Mouse (Mus musculus): Measurements from ENCODE around the gene Prdm16.

The Prdm16 gene

DNA sequence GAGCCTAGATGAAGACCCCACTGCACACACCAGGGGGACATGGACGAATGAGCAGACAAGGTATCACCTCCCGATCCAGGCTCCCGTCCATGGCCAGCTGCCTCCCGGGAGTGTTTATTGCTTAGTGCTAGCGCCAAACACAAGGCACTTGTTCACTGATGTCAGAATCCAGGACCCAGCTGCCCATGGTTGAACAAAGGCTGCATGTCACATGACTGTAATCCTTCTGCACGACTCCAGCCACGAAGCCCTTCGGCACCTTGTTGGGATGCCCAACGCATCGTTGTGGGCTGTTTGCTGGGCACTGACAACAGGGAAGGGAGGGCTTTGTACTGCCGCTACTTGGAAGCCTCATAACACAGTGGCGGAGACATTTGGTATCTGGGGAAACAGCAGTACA is 300.9 kb downstream of the Prdm16 start, which contains the start of gene B230104I21Rik:
B230104I21Rik (plus strand) TSS at position 367 of the 400 bp plus-strand sequence.
- DNase-seq (ENCODE audit: low spot score in 2 of 2) = no peak

- peak; percentile 18 to 35 for DNase-seq (ENCODE audit: low spot score in 2 of 2)
Observed at GRCm38 (mm10) chr4:154334699-154335402, 301.8 kb downstream of the Prdm16 start.

GRCm38 (mm10) chr4:154333300-154333699 is 303.4 kb downstream of the Prdm16 start:
- no peak for DNase-seq (ENCODE audit: low spot score in 2 of 2)

DNA sequence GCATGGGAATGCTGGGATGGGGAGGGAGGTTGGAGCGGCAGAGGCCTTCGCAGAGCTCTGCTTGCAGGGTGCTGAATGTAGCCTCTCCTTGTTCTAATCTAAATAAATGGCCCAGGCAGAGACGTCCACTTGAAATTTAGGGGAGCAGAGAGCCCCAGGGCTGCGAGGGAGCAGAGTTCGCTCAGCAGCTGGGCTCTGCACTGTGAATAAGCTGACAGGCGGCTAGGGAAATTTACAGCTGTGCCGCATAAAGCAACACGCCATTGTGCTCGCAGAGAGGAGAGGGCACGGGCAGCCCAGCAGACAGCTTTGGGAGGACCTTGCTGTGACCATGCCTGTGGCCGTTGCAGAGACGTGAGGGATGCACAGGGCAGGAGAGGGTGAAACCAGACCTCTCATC is 305.4 kb downstream of the Prdm16 start:
- no peak for DNase-seq (ENCODE audit: low spot score in 2 of 2)

- no peak for DNase-seq (ENCODE audit: low spot score in 2 of 2)
Observed at GRCm38 (mm10) chr4:154330001-154330400, 306.7 kb downstream of the Prdm16 start.

- DNase-seq (ENCODE audit: low spot score in 2 of 2) = peak in 1 of 2 experiments; percentile 13
Observed at GRCm38 (mm10) chr4:154328836-154329235, 307.8 kb downstream of the Prdm16 start.

DNA sequence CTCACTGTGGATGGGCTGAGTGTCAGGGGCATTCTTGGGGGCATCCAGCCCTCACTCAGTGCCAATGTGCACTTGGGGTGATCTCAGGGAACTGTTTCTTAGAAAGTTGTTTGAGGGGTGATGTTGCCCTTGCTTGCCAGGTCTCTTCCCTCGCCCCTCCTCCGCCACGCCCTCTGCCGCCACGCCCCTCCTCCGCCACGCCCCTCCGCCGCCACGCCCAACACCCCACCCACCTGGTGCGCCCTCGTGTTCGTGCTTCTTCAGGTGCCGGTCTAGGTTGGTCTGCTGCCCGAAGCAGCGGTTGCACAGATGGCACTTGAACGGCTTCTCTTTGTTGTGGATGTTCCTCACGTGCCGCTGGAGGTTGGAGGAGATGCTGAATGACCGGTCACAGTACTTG is 308.2 kb downstream of the Prdm16 start:
- DNase-seq (ENCODE audit: low spot score in 2 of 2) = no peak

- no peak for DNase-seq (ENCODE audit: low spot score in 2 of 2)
Observed at GRCm38 (mm10) chr4:154325410-154325809, 311.3 kb downstream of the Prdm16 start.

- no peak for DNase-seq (ENCODE audit: low spot score in 2 of 2)
Observed at GRCm38 (mm10) chr4:154313622-154313967, 323.1 kb downstream of the Prdm16 start.

GRCm38 (mm10) chr4:154312935-154313621 is 323.6 kb downstream of the Prdm16 start:
- DNase-seq (ENCODE audit: low spot score in 2 of 2) = no peak

DNA sequence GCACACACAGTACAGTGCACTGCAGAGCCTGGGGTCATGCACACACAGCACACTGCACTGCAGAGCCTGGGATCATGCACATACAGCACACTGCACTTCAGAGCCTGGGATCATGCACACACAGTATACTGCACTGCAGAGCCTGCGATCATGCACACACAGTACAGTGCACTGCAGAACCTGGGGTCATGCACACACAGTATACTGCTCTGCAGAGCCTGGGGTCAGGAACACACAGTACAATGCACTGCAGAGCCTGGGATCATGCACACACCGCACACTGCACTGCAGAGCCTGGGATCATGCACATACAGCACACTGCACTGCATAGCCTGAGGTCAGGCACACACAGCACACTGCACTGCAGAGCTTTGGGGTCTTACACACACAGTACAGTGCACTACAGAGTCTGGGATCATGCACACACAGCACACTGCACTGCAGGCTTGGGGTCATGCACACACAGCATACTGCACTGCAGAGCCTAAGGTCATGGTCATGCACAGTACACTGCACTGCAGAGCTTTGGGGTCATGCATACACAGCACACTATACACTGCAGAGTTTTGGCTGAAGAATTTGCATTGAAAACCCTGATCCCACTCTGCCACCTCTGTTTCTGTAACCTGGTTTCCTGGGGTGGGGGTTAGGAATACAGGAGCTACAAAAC is 324.4 kb downstream of the Prdm16 start:
- no peak for DNase-seq (ENCODE audit: low spot score in 2 of 2)

DNA sequence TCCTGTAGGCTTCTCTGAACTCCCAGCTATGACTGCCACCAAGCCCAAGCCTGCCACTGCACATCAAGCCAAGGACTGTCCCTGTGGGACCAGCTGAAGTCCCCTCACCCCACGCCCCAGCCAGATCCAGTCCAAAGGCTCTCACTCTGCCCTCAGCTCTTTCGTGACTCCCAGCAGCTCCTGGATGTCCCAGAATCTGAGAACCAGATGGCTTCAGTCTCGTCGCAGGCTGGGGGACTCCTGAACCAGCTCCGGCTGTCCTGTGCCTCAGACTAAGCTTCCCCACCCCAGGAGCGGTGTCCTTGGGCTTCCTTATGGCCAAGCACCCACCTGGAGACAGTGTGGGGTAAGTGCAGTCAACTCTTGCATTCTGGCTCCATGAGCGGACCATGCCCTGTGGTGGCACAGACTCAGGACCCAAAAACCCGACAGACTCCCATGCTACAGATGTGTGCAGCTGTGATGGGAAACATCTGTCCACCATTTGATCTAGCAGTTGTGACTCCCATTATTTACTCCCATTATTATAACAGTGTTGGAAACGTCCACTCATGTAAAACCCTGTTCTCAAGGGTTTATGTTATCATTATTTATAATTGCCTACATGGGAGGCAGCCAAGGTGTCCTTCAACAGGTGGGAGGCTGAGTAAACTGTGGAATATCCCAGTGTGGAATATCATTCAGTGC is 326.0 kb downstream of the Prdm16 start:
- DNase-seq (ENCODE audit: low spot score in 2 of 2) = no peak

GRCm38 (mm10) chr4:154309131-154309530 is 327.5 kb downstream of the Prdm16 start:
- DNase-seq (ENCODE audit: low spot score in 2 of 2) = no peak

DNA sequence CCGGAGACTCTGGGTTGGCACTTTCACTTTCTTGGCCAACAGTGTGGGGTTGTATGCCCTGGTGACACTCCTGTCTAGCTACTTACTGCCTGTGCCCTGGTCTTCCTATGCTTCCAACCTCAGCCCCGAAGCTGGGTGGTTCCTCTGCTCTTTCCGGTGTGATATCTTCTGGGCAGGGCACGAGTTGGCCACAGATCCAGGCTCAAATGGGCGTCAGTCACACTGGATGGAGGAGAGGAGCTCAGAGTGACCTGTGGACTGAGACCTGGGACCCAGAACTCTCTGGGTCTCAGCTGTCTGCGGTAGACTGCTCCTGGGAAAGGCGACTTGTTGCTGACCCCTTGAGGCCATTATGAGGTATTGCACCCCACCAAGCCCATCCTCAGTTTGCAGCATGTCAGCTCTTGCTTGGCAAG is 335.2 kb downstream of the Prdm16 start, which contains the start of gene Arhgef16:
Arhgef16 (minus strand) TSS at position 211 of the 416 bp plus-strand sequence.
- DNase-seq (ENCODE audit: low spot score in 2 of 2) = no peak

DNA sequence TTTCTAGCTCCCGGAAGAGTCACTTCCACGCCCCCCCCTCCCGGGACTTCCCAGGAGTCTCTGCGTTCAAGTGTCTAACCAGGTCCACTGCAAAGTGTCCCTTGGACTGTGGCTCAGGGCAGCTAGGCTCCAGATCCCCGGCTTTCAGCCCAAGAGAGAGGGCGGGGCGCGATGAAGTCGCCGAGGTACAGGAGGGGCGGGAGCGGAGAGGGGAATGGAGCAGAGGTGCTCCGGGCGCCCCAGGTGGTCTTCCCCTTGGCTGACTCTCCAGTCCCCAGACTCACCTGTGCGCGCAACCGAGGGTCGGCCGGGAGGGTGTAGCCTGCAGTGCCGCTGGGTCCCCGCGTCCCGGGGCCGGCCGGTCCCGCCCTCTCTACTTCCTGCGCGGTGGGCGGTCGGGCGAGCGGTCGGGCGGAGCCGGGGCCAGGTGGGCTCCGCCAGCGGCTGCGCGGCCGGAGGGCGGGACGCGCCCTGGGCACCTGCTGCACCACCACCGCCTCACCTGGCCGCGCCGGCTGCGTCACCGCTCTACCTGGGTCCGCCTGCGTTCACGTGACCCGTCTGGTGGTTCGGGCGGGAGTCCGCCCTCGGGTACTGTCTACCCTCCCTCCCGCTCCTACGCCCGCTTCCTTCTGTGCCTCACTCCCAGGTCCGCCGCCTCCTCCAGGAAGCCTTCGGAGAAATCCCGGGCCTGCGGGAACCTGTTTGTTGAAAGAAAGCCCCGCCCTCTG is 337.0 kb downstream of the Prdm16 start:
- DNase-seq (ENCODE audit: low spot score in 2 of 2) = no peak

DNA sequence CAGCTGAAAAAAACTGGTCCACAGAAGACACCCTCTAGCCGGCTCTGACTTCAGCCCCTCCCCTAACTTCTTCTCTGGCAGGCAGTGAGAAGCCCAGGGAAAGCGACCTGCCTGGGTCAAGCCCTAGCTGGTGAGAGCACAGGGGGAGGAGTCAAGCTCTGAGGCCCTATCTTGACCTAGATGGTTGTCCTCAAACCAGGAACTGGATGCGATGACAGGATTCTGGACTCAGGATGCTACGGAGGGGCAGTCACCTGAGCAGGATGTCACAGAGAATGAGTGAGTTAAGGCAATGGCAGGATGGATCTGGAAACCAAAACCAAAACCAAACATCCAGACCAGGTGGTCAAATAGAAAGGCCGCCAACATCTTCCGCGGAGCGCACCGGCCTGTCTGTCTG is 338.9 kb downstream of the Prdm16 start:
- no peak for DNase-seq (ENCODE audit: low spot score in 2 of 2)

- DNase-seq (ENCODE audit: low spot score in 2 of 2) = no peak
Observed at GRCm38 (mm10) chr4:154294262-154294731, 342.4 kb downstream of the Prdm16 start.

DNA sequence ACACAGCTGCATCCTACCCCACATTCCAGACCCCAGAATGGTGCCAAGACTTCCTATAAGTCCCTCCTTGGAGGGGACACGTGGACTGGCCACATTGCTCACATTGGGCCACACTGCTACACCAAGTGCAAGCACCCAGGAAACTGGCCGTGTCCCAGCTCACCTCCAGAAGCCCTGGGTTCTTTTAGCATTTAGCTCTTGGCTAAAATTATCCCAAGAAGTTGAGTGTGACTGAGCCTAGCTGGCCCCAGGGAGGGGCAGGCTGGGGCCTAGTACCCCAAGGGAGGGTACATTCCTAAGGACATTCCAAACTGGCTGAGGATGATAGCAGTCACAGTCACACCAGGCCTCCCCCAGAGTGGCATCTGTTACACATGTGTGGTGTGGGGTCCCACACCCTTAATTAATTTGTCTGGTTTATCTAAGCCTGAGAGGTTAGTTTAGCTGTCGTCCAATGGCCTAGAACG is 342.9 kb downstream of the Prdm16 start:
- DNase-seq (ENCODE audit: low spot score in 2 of 2) = no peak

DNA sequence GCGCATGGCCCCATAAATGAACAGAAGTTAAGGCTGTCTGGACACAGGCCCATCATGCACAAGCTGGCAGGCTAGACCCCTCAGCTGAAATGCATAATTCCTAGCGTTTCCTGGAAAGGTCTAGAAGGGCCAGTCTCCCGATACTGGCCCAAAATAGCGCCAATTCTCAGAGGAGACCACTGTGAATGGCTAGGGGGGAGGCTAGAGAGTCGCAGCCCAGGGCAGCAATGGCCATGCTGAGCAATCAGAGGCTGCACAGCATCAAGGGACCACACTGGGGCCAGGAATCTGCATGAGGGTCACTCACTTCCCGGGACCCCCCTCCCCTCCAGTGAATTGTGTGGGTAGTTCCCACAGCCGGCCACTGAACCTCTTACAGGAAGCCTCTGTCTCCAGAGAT is 353.0 kb downstream of the Prdm16 start:
- DNase-seq (ENCODE audit: low spot score in 2 of 2) = no peak

DNA sequence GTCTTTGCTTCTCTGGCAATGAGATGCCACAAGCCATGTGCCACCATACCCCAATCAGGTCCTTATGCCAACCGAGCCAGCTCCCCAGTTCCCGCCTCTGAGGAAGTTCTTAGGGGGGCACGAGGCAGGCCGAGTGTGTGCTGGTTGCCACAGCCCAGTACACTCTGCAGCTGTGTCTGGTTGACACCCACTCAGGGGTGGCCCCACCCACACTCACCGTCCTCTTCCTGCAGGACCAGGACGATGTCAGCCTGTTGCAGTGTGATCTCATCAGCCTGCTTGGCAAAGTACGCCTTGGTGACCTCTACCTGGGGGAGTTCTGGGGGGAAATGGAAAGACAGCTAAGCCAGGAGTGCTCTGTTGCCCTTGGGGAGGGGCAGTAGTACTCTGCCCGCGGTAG is 357.2 kb downstream of the Prdm16 start:
- DNase-seq (ENCODE audit: low spot score in 2 of 2) = no peak

DNA sequence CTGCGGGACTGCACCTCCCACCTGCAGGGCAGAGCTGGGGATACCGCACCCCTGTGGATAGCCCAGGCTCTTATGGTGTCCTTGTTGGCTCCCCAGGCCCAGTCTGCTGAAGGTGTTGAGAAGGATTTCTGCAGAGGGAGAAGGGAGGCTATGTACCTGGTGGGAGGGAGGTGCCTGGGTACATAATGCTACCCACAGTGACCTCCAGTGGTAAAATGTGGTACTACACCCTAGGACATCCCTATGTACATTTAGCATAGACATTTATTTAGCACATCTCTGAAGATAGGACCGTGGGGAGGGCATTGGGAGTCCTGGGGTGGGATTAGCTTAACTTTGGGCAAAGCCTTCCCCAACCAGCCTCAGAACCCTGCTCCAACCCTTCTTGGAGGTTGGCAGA is 363.7 kb downstream of the Prdm16 start:
- no peak for DNase-seq (ENCODE audit: low spot score in 2 of 2)

Measured in spleen, postnatal 36 days (tissue).